Mouse (Mus musculus) ES-Bruce4 (cell line): ENCODE measurements around the gene Kcnh6. TPM values are rescaled to one million over a fixed set of nuclear protein-coding genes. Genes with fewer than 3 reads are reported as not detected.
"Not testable (repeated sequence)": the region's sequence is repeated elsewhere in the genome, so short reads cannot be mapped to it uniquely, and the experiment has no call there.

Source experiments
- H3K27ac ChIP-seq: 2 replicates; pipeline ENCODE4 v1.5.1; 2012; ENCODE audit warnings: low read length, inconsistent platforms; ENCODE audit not compliant: insufficient read depth
- H3K27me3 ChIP-seq: 2 replicates; pipeline ENCODE4 v1.6.1; 2012; ENCODE audit warnings: mild to moderate bottlenecking, low read length, inconsistent platforms; ENCODE audit not compliant: control insufficient read depth, poor library complexity, insufficient read depth, severe bottlenecking
- H3K36me3 ChIP-seq: 2 replicates; pipeline ENCODE4 v1.6.1; 2012; ENCODE audit warnings: inconsistent platforms, mild to moderate bottlenecking, low read length, moderate library complexity; ENCODE audit not compliant: control insufficient read depth, poor library complexity, insufficient read depth, severe bottlenecking
- H3K4me1 ChIP-seq: one replicate; pipeline ENCODE4 v1.8.1; 2011; ENCODE audit warnings: low read length; ENCODE audit not compliant: control insufficient read depth, insufficient read depth
- H3K4me3 ChIP-seq: 2 replicates; pipeline ENCODE4 v1.5.1; 2011; ENCODE audit warnings: low read depth, mild to moderate bottlenecking, low read length
- H3K9ac ChIP-seq: 2 replicates; pipeline ENCODE4 v1.6.1; 2012; ENCODE audit warnings: low read depth, mild to moderate bottlenecking, inconsistent platforms; ENCODE audit not compliant: poor library complexity, severe bottlenecking
- H3K9me3 ChIP-seq: replicated peaks from 2 replicates; pipeline ENCODE4 v1.6.1; 2012; ENCODE audit warnings: mild to moderate bottlenecking, low read length, inconsistent platforms; ENCODE audit not compliant: control insufficient read depth, poor library complexity, insufficient read depth, severe bottlenecking
- CTCF ChIP-seq: IDR thresholded peaks from one replicate; pipeline ENCODE4 v1.8.1; 2011; ENCODE audit warnings: low read depth, low read length
- EP300 ChIP-seq: IDR thresholded peaks from 2 replicates; pipeline ENCODE4 v1.6.1; 2011; ENCODE audit warnings: low read depth, low read length; ENCODE audit not compliant: insufficient read depth
- POLR2A ChIP-seq: IDR thresholded peaks from one replicate; pipeline ENCODE4 v1.8.1; 2011; ENCODE audit warnings: low read length; ENCODE audit not compliant: insufficient read depth
- polyA plus RNA-seq: library from polyadenylated mRNA; stranded (reverse); fragments of >200 nt; gene quantifications from 2 replicates; pipeline ENCODE4 v1.2.4, GENCODE M21; 2011; ENCODE audit warnings: low read depth; ENCODE audit not compliant: missing spikeins, insufficient read depth, insufficient read length

The Kcnh6 gene
- polyA plus RNA-seq, 1 experiment, result 0.21 TPM

GRCm38 (mm10) chr11:106020051-106020763 is 12.3 kb downstream of the Kcnh6 start:
- H3K27ac ChIP-seq, result no peak overlapping the region
- no peaks in the 10 kb centered on the region for H3K9me3 ChIP-seq
- H3K4me1 ChIP-seq, result peaks cover 3% of the 10 kb centered on the region
- peak overlapping the region; percentile 84 for H3K4me3 ChIP-seq
- no peaks in the 10 kb centered on the region for H3K36me3 ChIP-seq
- TF ChIP-seq CTCF (no peak), EP300 (no peak), POLR2A (no peak)
- H3K27me3 ChIP-seq, result no peaks in the 10 kb centered on the region
- H3K9ac ChIP-seq, result peak overlapping the region; percentile 36

- no peaks in the 10 kb centered on the region for H3K27me3 ChIP-seq
- no peak overlapping the region for H3K27ac ChIP-seq
- no peak overlapping the region for H3K4me3 ChIP-seq
- H3K9me3 ChIP-seq, result no peaks in the 10 kb centered on the region
- no peak for TF ChIP-seq EP300
- no peak for TF ChIP-seq CTCF
- TF ChIP-seq POLR2A, result no peak
- H3K9ac ChIP-seq, result no peak overlapping the region
- H3K36me3 ChIP-seq, result no peaks in the 10 kb centered on the region
- H3K4me1 ChIP-seq, result peaks cover 3% of the 10 kb centered on the region
These were observed 17.9 kb downstream of the Kcnh6 start for GRCm38 (mm10) chr11:106025774-106026173.

GRCm38 (mm10) chr11:106026465-106027151 is 18.7 kb downstream of the Kcnh6 start:
- H3K4me3 ChIP-seq, result no peak overlapping the region

GRCm38 (mm10) chr11:106027607-106028006 is 19.7 kb downstream of the Kcnh6 start:
- no peaks in the 10 kb centered on the region for H3K4me1 ChIP-seq
- H3K9ac ChIP-seq, result no peak overlapping the region
- TF ChIP-seq POLR2A (no peak), CTCF (no peak), EP300 (no peak)
- 0 out of 2 replicates have a peak, but pooled peaks cover 3% of the 10 kb centered on the region for H3K9me3 ChIP-seq
- no peaks in the 10 kb centered on the region for H3K27me3 ChIP-seq
- no peak overlapping the region for H3K4me3 ChIP-seq
- H3K27ac ChIP-seq, result no peak overlapping the region
- no peaks in the 10 kb centered on the region for H3K36me3 ChIP-seq

More at GRCm38 (mm10) chr11:106026465-106027151, 18.7 kb downstream of the Kcnh6 start:
- Histone ChIP-seq H3K27ac (no peak overlapping the region), H3K36me3 (no peaks in the 10 kb centered on the region), H3K9ac (no peak overlapping the region), H3K27me3 (no peaks in the 10 kb centered on the region), H3K9me3 (no peaks in the 10 kb centered on the region), H3K4me1 (no peaks in the 10 kb centered on the region)
- TF ChIP-seq CTCF, result peak; percentile 74
- TF ChIP-seq POLR2A, result no peak

GRCm38 (mm10) chr11:106032074-106032473 is 24.1 kb downstream of the Kcnh6 start:
- H3K36me3 ChIP-seq, H3K27ac ChIP-seq, H3K9me3 ChIP-seq: not testable (repeated sequence)

GRCm38 (mm10) chr11:106033491-106033919 is 25.6 kb downstream of the Kcnh6 start:
- H3K4me3 ChIP-seq, result peak overlapping the region; percentile 85
- TF ChIP-seq POLR2A (no peak), EP300 (no peak), CTCF (no peak)
- no peaks in the 10 kb centered on the region for H3K4me1 ChIP-seq
- H3K9me3 ChIP-seq, result 0 out of 2 replicates have a peak, but pooled peaks cover 3% of the 10 kb centered on the region
- H3K9ac ChIP-seq, result peak overlapping the region; percentile 41
- H3K27ac ChIP-seq, result peak overlapping the region; percentile 69
- no peaks in the 10 kb centered on the region for H3K36me3 ChIP-seq
- H3K27me3 ChIP-seq, result no peaks in the 10 kb centered on the region

More at GRCm38 (mm10) chr11:106032074-106032473, 24.1 kb downstream of the Kcnh6 start:
- not testable (repeated sequence) for H3K27me3 ChIP-seq, H3K4me1 ChIP-seq
- Histone ChIP-seq H3K9ac (peak overlapping the region; percentile 47; the same call in 1 of the 2 replicates), H3K4me3 (peak overlapping the region; percentile 74)
